Mouse (Mus musculus) spleen, adult 2 months (tissue): ENCODE data around the gene Nox3. TPM values are rescaled to one million over a fixed set of nuclear protein-coding genes. Genes with fewer than 3 reads are reported as not detected.

Experiments
- DNase-seq, 2 experiments: peaks; one replicate each; pipeline versions ENCODE4 v3.0.0 to v3.0.0-alpha.2; 2012 to 2021; ENCODE audit warnings: low spot score in 2 of 2, low read depth in 1 of 2
- H3K27ac ChIP-seq: fragments of 200-500 bp; 2 replicates; pipeline ENCODE4 v1.5.1; 2012; ENCODE audit warnings: low read length, inconsistent platforms; ENCODE audit not compliant: insufficient read depth
- H3K27me3 ChIP-seq: fragments of 200-500 bp; 2 replicates; pipeline ENCODE4 v1.6.1; 2012; ENCODE audit warnings: mild to moderate bottlenecking, moderate library complexity, low read length, inconsistent platforms; ENCODE audit not compliant: control insufficient read depth, insufficient read depth
- H3K36me3 ChIP-seq: fragments of 200-500 bp; 2 replicates; pipeline ENCODE4 v1.6.1; 2012; ENCODE audit warnings: mild to moderate bottlenecking, low read length, inconsistent platforms; ENCODE audit not compliant: control insufficient read depth, insufficient read depth
- H3K4me1 ChIP-seq: fragments of 200-500 bp; 2 replicates; pipeline ENCODE4 v1.6.1; 2011; ENCODE audit warnings: inconsistent platforms; ENCODE audit not compliant: control insufficient read depth, insufficient read depth, insufficient read length
- H3K4me3 ChIP-seq: fragments of 200-500 bp; 2 replicates; pipeline ENCODE4 v1.5.1; 2011; ENCODE audit warnings: mild to moderate bottlenecking, inconsistent platforms; ENCODE audit not compliant: insufficient read depth, insufficient read length; ENCODE audit errors: extremely low read depth
- CTCF ChIP-seq: fragments of 200-500 bp; IDR thresholded peaks from 2 replicates; pipeline ENCODE4 v1.5.1; 2011; ENCODE audit warnings: mild to moderate bottlenecking, inconsistent platforms; ENCODE audit not compliant: insufficient read depth, insufficient read length, insufficient replicate concordance; ENCODE audit errors: extremely low read depth
- POLR2A ChIP-seq: fragments of 200-500 bp; IDR thresholded peaks from 2 replicates; pipeline ENCODE4 v1.6.1; 2011; ENCODE audit warnings: low read depth, low read length, inconsistent platforms
- WGBS: fragments of 180-500 bp; shearing (Covaris S2); methylation state at CpG from one replicate; pipeline ENCODE4 v1.1.7; 2018; 5-methylcytosine and 5-hydroxymethylcytosine counted together
- polyA plus RNA-seq: library from polyadenylated mRNA; depleted of rRNA; stranded (reverse); fragments of >200 nt; gene quantifications from 2 replicates; pipeline ENCODE4 v1.2.3, GENCODE M21; 2012

Gene Nox3
- polyA plus RNA-seq, 1 experiment: not detected

DNA sequence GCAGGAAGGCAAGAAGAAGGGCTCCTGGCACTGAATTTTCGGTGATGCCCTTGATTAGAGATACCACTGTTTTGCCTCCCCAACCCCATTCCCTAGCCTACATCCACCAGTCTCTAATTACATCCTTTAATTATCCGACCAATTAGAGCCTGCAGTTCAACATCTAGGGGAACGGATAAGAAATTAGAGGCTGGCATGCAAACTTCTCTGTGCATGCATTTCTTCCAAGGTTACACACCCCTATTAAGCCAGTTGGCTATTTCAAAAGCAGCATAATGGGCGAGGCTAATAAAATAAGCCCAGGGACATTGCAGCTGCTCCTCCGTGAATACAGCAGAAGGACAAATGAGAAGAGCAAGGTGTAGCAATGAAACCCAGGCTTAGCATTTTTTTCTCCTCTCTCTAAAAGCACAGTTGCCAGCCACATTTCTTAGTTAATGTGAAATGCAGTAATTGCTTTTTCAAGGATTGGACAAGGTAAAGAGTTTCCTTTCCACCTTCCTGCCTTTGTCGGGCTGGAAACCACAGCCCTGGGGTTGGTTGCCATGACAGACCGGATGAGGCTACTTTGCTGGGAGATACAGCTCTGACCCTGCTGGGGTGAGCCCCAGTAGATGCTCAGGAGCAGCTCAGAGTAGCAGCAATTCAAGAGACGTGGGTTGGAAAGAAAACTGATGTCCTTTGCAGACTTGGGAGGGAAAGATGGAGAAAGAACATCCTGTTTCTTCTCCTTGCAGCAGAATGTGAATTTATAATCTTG is 5.4 kb downstream of the Nox3 start:
- Histone ChIP-seq H3K4me1 (no peaks in the 10 kb centered on the region), H3K4me3 (no peak overlapping the region), H3K27me3 (no peaks in the 10 kb centered on the region), H3K27ac (no peak overlapping the region), H3K36me3 (no peaks in the 10 kb centered on the region)
- TF ChIP-seq POLR2A (no peak), CTCF (no peak)
- 35% methylated on average over 8 of the region's 8 CpGs for WGBS
- DNase-seq: no peak

DNA sequence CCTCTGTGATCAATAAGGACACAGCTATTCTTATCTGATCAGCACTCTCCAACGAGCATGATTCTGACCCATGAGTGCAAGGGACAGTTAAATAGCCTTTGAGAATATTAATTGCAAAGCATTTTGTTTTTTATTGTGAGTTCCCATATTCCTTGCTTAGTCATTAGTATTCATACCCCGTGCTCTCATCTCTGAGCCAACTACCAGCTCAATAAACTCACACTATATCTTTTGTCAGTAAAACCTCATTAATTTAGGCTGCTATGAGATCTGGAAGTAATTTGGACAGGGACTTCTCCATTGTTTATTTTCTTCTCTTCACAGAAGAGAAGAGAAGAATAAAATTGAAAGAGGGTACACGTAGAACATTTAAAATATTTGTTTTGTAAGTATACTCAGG is 12.4 kb downstream of the Nox3 start:
- Histone ChIP-seq H3K36me3 (no peaks in the 10 kb centered on the region), H3K4me1 (no peaks in the 10 kb centered on the region), H3K27me3 (no peaks in the 10 kb centered on the region), H3K4me3 (no peak overlapping the region), H3K27ac (no peak overlapping the region)
- DNase-seq: no peak
- TF ChIP-seq POLR2A: no peak
- no peak for TF ChIP-seq CTCF
- WGBS: 75% methylated on average over 3 of the region's 3 CpGs

DNA sequence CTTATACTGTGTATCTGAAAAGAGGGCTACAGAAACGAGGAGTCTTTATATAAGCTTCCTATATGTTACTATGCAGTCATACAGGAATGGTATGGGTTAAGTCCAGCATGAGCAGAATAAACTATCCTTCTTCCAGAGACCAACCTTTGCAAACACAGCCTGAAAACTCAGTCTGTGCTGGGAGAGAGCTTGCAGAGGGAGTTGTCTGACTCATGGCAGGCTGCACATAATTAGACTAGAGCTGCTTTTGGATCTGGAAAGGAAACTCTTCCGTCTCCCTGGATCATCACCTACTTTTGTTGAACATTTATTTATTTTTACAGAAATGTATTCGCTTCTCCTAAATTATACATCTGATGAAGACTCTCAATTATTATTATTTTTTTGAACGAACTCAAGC is 26.8 kb downstream of the Nox3 start:
- TF ChIP-seq CTCF (no peak), POLR2A (no peak)
- no peaks in the 10 kb centered on the region for H3K4me1 ChIP-seq
- H3K27me3 ChIP-seq: no peaks in the 10 kb centered on the region
- no peaks in the 10 kb centered on the region for H3K36me3 ChIP-seq
- no peak for DNase-seq
- no peak overlapping the region for H3K27ac ChIP-seq
- no peak overlapping the region for H3K4me3 ChIP-seq
- WGBS: 85% methylated on average over 4 of the region's 4 CpGs

DNA sequence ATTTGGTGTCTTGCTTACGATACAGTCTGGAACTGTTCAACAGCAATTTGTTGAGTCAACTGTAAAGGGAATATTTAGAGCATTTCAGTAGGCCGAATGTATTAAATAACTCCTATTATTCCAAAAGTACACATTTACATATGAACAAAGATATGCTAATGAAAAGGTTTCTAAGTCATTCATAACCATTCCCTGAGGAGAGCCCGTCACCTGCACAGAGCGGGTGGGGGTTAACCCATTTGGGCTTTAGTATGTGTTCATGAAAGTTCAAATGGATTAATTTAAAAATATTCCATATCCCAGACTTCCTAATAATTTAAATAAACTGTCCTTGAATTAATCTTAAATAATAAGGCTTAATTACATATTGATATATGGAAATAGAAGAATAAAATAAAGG is 28.8 kb downstream of the Nox3 start:
- Histone ChIP-seq H3K27ac (no peak overlapping the region), H3K4me3 (no peak overlapping the region), H3K27me3 (no peaks in the 10 kb centered on the region), H3K36me3 (no peaks in the 10 kb centered on the region), H3K4me1 (no peaks in the 10 kb centered on the region)
- TF ChIP-seq CTCF (no peak), POLR2A (no peak)
- no peak for DNase-seq
- 92% methylated on average over 4 of the region's 4 CpGs for WGBS

DNA sequence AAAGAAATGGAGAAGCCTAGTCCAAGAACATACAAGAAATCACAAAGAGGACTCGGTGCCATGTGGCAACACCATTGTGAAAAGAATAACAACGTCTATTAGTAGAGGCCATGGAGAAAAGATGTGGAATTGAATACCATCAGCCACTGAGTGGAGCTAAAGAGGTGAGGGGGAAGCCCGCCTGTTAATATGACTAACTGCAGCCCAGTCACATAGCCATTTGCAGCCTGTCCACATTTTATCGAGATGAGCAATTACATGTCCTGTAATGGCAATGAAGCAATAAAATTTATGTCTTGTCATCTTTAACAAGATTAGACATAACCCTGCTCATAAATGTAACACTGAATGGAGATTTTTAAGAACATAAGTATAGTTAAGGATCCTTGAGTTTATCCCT is 30.7 kb downstream of the Nox3 start:
- H3K27me3 ChIP-seq: no peaks in the 10 kb centered on the region
- WGBS: 87% methylated on average over 4 of the region's 4 CpGs

DNA sequence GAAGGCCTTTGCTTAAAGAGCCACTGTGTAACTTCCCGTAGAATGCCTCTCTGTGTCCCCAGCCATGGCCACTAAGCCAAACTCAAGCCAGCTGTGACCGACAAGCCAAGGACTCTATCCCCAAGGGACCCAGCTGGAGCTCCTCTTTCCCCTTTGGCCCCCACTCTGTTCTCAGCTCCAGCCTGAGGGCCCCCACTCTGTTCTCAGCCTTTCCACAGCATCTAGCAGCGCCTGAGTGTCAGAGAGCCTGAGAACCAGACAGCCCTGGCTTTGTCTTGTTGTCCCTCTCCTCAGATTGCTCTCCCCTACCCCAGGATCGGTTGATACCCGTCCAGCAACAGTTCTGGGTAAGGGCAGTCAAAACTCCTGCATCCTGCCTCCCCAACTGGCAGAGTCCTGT is 36.6 kb downstream of the Nox3 start:
- DNase-seq: no peak
- Histone ChIP-seq H3K4me3 (no peak overlapping the region), H3K27me3 (no peaks in the 10 kb centered on the region), H3K4me1 (no peaks in the 10 kb centered on the region), H3K27ac (no peak overlapping the region), H3K36me3 (no peaks in the 10 kb centered on the region)
- WGBS: 72% methylated on average over 5 of the region's 5 CpGs
- TF ChIP-seq POLR2A: no peak
- no peak for TF ChIP-seq CTCF

More for the DNA sequence above, 30.7 kb downstream of the Nox3 start:
- DNase-seq: no peak
- no peak overlapping the region for H3K27ac ChIP-seq
- H3K4me3 ChIP-seq: no peak overlapping the region
- TF ChIP-seq POLR2A: no peak
- TF ChIP-seq CTCF: no peak
- H3K4me1 ChIP-seq: no peaks in the 10 kb centered on the region
- H3K36me3 ChIP-seq: no peaks in the 10 kb centered on the region

DNA sequence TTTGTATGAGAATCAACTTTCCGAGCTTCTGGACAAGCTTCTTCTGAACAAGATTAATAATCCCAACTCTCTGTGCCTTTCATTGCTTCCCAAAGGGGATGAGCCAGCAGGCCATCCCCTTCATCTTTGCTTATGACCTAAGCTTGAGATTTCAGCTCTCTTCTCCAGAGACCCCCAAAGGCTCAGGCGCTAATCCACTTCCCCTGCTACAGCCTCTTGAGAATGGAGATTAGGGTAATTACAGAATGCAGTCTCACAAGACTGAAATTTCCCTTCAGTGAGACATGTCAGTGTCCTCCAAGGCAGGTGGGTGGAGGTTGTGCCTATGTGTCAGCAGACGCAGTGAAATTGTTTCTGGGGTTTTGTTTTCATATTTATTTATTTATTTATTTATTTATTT is 45.7 kb downstream of the Nox3 start:
- no peak for TF ChIP-seq CTCF
- TF ChIP-seq POLR2A: no peak
- no peak for DNase-seq
- Histone ChIP-seq H3K36me3 (no peaks in the 10 kb centered on the region), H3K4me1 (no peaks in the 10 kb centered on the region), H3K27me3 (no peaks in the 10 kb centered on the region), H3K27ac (no peak overlapping the region), H3K4me3 (no peak overlapping the region)
- WGBS: 79% methylated on average over 3 of the region's 3 CpGs
